Mouse (Mus musculus): ENCODE measurements around the gene Lmx1b.
A peak's percentile ranks its signal among the peaks of the same experiment; 100 is the strongest.

The Lmx1b gene

DNA sequence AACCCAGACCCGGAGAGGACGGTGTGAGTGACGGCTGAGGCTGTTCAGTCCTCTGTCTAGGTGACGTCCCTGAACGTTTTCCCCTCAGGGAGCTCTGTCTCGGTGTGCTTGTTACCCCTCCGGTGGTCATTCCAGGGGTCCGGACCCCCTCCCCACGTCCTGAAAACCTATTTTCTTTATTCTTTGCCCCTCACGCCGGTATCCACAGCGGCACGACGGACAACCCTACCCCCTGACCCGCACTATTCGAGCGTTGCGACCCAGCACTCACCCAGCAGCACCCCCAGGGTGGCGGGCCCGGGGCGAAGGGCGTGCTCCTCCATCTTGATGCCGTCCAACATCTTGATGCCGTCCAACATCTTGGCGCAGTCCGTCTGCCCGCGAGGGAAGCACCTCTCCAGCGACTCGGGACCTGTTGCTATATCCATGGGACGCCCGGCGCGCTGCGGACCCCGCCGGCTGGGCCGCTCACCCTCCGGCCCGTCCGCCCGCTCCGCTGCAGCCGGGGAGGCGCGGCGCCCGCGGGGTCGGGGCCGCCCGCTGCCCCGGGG lies at the start of gene Lmx1b:
Gene Lmx1b, minus strand, starts transcription at position 341 of the 551 bp plus-strand sequence.
- DNase-seq = peak; percentile 25

GRCm38 (mm10) chr2:33689880-33690462 lies 49.7 kb upstream of the Lmx1b start:
- DNase-seq = peak; percentile 89

DNA sequence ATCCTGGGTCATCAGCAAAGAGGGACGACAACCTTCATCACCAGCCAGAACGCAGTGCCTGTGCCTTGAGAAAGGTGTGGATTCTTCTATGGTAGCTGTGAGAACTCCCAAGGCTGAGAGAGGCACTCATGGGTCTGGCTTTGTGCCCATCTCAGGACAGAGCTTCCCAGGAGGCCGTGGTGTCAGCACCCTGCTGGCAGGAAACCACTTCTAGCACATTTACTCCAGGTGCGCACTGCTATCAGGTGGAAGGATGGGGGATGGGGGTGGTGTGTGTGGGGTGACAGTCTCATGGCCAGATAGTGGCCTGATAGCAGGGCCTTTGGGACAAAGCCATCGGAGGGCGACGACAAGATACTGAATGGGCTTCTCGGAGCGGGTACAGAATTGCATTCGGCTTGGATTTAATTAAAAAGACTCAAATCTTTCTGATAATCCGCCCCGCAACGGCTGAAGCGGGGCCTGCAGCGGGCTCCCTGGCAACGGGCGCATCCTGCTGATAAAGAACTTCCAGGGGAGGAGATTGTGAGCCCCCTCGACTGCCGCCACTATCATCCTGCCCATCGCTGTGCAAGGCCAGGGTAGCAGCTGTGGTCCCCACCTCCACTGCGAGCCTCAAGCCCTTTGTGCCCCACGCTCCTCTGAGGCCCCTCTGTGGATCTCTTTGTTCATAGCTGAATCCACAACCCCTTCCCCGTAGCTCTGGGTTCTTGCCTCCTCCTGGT lies 49.0 kb upstream of the Lmx1b start:
- DNase-seq = peak; percentile 34

DNA sequence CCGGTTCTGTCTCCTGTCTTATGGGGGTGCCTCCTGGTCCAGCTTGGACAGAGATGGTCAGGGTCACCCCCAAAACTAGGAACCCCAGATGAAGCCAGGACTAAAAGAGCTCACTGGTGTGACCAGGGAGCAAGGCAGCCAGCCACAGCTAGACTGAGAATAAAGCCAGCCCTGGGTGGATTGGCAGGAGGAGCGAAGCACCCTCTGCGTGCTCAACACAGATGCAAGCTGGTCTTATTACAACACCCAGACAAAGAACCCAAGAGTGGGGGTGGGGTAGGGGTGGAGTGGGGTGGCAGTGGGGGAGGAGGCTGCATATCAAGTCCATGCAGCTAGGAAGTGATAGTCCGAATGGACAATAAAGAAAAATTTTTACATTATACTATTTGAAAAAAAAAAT lies 43.3 kb upstream of the Lmx1b start:
- DNase-seq = no peak

GRCm38 (mm10) chr2:33683095-33683494 lies 42.8 kb upstream of the Lmx1b start:
- no peak for DNase-seq

DNA sequence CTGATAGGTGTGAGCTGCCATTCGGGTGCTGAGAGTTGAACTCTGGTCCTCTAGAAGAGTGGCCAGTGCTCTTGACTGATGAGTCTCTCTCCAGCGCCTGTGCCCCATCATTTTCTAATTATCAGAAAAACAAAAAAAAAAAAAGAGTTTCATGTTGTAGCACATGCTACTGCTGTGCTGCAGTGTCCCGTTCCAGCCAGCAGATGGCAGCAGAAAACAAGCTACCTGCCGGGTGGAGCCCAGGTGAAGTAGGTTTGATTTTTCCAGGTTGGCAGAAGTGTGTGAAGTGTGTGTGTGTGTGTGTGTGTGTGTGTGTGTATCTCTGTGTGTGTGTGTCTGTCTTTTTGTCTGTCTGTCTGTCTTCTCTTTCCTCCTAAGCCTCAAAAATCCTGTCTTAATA lies 41.9 kb upstream of the Lmx1b start:
- peak; percentile 87 for DNase-seq

DNA sequence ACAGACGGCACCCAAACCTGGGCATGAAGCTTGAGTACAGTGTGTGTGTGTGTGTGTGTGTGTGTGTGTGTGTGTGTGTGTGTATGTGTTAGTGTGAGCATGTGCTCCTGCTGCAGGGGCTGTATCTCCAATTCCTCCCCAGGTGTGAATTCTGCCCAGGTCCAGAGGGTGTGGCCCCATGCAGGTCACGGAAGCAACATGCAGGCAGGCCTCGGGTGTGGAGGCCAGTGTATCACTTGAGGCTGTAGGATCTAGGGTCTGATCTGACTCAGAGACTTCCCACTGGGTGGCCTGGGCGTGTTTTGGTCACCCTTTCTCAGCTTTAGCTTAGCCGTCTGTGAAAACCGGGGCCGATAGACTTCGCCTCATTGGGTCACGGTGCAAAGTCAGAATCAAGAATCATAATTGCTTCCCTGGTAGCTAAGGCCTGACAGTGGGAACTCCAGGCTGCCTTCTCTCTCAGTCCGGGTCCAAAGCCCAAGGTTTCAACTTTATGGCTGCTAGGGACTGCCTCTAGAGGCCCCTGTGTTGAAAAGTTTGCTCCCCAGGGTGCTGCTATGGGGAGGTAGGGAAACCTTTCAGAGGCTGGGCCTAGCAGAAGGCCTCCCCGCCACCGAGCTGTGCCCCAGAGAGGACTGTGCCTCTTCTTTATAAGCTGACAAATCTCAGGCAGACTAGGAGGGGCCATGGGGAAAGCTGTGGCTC lies 38.8 kb upstream of the Lmx1b start:
- DNase-seq = no peak

- DNase-seq = no peak
These were observed 32.6 kb upstream of the Lmx1b start for GRCm38 (mm10) chr2:33672701-33673472.

DNA sequence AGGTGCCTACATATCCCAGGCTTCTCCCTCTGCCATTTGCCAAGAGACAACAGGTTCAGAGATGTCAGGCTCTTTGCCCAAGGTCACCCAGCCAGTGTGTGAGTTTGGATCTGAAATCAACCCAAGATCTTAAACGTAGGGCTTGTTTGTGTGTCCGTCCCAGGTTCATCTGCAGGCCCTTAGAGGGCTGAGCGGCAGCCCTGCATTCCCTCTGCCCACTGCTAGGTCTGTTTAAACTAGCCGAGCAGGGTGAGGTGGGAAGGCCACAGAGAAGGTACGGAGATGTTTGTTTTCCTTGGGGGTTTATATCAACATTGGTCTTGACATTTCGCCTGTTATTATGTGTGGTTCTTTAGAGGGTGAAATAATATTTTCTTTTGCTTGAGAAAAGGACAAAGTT lies 28.4 kb upstream of the Lmx1b start:
- DNase-seq = no peak

- no peak for DNase-seq
These were observed 26.2 kb upstream of the Lmx1b start for GRCm38 (mm10) chr2:33666388-33666945.

- no peak for DNase-seq
These were observed 25.2 kb upstream of the Lmx1b start for GRCm38 (mm10) chr2:33665363-33666058.

DNA sequence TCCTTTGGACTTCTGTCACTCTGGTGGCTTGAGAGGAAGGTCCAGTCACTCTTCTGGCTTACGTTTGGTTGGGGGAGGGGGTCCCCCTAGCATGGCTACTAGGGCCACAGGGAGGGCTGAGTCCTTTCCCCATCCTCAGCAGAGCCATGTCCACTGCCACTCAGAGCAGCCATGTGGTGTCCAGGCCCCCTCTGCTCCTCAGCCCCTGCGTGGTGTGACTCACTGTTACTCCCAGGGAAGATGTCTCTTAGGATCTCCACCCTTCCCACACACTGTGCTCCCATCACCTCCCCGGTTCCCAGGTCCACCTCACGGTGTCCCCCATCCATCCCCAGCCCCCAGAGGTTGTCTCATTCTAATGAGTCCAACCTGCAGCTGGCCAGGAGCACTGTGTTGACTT lies 24.4 kb upstream of the Lmx1b start:
- no peak for DNase-seq

DNA sequence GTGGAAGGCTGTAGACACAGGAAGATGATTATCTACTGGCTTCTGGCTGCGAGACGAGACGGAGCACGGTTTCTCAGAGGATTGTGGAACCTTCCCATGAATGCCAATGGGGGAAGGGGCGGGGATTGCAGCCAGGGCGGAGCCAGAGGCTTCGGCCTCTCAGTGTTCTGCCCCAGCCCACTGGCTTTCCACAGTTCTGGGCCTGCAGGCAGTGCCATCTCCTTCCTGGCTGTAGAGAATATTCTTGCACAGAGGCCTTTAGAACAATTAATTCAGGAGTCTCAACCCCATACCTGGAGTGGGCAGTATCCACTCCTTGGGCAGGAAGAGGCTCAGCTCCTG lies 18.9 kb upstream of the Lmx1b start:
- no peak for DNase-seq

- DNase-seq = no peak
These were observed 18.4 kb upstream of the Lmx1b start for GRCm38 (mm10) chr2:33658602-33659287.

GRCm38 (mm10) chr2:33652517-33653198 lies 12.3 kb upstream of the Lmx1b start:
- DNase-seq = peak; percentile 22

DNA sequence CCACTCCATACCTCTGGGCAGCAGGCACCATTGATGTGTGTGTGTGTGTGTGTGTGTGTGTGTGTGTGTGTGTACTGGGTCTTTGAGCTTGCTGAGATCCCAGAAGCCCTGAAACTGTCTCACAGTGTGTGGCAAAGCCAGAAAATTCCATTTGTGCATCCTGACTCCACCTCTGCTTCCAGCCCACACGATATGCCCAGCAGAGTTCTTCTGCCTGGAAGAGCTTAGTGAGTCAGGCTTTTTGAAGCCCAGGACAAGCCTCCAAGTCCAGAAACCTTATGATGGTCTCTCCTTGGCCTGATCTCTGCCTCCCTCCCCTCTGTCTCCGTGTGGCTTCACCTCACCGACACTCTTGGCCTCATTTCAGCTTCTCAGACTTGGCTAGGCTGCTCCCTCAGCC lies 9.1 kb upstream of the Lmx1b start:
- DNase-seq = no peak

DNA sequence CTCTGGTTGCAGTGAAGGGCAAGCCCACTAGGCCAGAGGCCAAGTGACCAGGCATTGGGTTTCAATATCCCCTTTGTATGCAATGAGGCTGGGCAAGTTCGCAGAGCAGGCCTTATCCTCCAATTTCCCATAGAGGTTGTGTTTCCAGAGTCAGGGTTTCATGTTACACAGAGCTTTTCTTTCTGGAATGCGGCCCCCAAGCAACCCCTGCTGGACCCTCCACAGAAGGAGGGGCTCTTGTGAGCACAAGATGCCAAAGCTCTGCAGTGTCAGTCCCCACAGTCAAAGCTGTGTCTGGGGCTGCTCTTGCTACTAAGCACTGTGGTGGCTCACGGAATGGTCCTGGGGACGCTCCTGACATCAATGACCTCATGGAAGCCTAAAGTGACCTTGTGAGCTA lies 8.6 kb upstream of the Lmx1b start:
- DNase-seq = no peak

DNA sequence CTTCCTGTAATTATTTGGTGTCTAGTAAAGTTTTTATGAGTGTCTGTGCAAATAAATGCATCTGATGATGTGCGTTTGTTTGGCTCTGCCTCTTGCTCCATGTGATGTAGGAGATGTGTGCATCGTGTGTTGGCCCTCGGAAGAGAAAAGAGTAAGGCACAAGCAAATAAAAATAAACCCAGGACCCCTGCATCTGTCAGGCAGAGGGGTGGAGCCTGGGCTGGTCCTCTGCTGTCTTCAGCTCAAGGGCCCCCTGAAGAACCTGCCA lies 5.9 kb upstream of the Lmx1b start:
- DNase-seq = no peak

- DNase-seq = no peak
These were observed 5.4 kb upstream of the Lmx1b start for GRCm38 (mm10) chr2:33645538-33646282.

Data from thymus, postnatal 4 days (tissue).